Mouse (Mus musculus): ENCODE results near the gene Gnaq. TPM values are rescaled to one million over a fixed set of nuclear protein-coding genes. Genes with fewer than 3 reads are reported as not detected.

The Gnaq gene
- polyA plus RNA-seq, 1 experiment, result 30.2 TPM

GRCm38 (mm10) chr19:16371680-16372079, 239.0 kb downstream of the Gnaq start:
- no peak for DNase-seq (ENCODE audit: low spot score)

- DNase-seq (ENCODE audit: low spot score), result no peak
Measured at GRCm38 (mm10) chr19:16372752-16373486, 240.3 kb downstream of the Gnaq start.

GRCm38 (mm10) chr19:16375881-16376280, 243.2 kb downstream of the Gnaq start:
- DNase-seq (ENCODE audit: low spot score), result no peak

GRCm38 (mm10) chr19:16378565-16378964, 245.9 kb downstream of the Gnaq start:
- DNase-seq (ENCODE audit: low spot score), result no peak

- no peak for DNase-seq (ENCODE audit: low spot score)
Measured at GRCm38 (mm10) chr19:16379687-16380086, 247.1 kb downstream of the Gnaq start.

GRCm38 (mm10) chr19:16382392-16382791, 249.8 kb downstream of the Gnaq start:
- no peak for DNase-seq (ENCODE audit: low spot score)

- no peak for DNase-seq (ENCODE audit: low spot score)
Measured at GRCm38 (mm10) chr19:16383127-16383526, 250.5 kb downstream of the Gnaq start.

- no peak for DNase-seq (ENCODE audit: low spot score)
Measured at GRCm38 (mm10) chr19:16384094-16384493, 251.5 kb downstream of the Gnaq start.

- no peak for DNase-seq (ENCODE audit: low spot score)
Measured at GRCm38 (mm10) chr19:16384957-16385356, 252.3 kb downstream of the Gnaq start.

GRCm38 (mm10) chr19:16386514-16386913, 253.9 kb downstream of the Gnaq start:
- no peak for DNase-seq (ENCODE audit: low spot score)

GRCm38 (mm10) chr19:16390192-16390795, 257.7 kb downstream of the Gnaq start:
- no peak for DNase-seq (ENCODE audit: low spot score)

- DNase-seq (ENCODE audit: low spot score), result no peak
Measured at GRCm38 (mm10) chr19:16394381-16394780, 261.8 kb downstream of the Gnaq start.

GRCm38 (mm10) chr19:16403101-16403500, 270.5 kb downstream of the Gnaq start:
- DNase-seq (ENCODE audit: low spot score), result no peak

GRCm38 (mm10) chr19:16407727-16408126, 275.1 kb downstream of the Gnaq start:
- DNase-seq (ENCODE audit: low spot score), result no peak

GRCm38 (mm10) chr19:16411302-16411701, 278.7 kb downstream of the Gnaq start:
- DNase-seq (ENCODE audit: low spot score), result no peak

- DNase-seq (ENCODE audit: low spot score), result no peak
Measured at GRCm38 (mm10) chr19:16418086-16418663, 285.5 kb downstream of the Gnaq start.

GRCm38 (mm10) chr19:16425596-16425995, 293.0 kb downstream of the Gnaq start:
- DNase-seq (ENCODE audit: low spot score), result no peak

- DNase-seq (ENCODE audit: low spot score), result no peak
Measured at GRCm38 (mm10) chr19:16431368-16431767, 298.7 kb downstream of the Gnaq start.

- DNase-seq (ENCODE audit: low spot score), result no peak
Measured at GRCm38 (mm10) chr19:16434879-16435278, 302.2 kb downstream of the Gnaq start.

- peak; percentile 29 for DNase-seq (ENCODE audit: low spot score)
Measured at GRCm38 (mm10) chr19:16435531-16436231, 303.1 kb downstream of the Gnaq start, which contains the start of gene Gna14. TSS of gene Gna14 (plus strand) at chr19:16435762.

- DNase-seq (ENCODE audit: low spot score), result no peak
Measured at GRCm38 (mm10) chr19:16436335-16437169, 303.9 kb downstream of the Gnaq start.
